Mouse (Mus musculus): ENCODE measurements around the gene Cd5l.
"Not testable (repeated sequence)": the region's sequence is repeated elsewhere in the genome, so short reads cannot be mapped to it uniquely, and the experiment has no call there.

Gene Cd5l

DNA sequence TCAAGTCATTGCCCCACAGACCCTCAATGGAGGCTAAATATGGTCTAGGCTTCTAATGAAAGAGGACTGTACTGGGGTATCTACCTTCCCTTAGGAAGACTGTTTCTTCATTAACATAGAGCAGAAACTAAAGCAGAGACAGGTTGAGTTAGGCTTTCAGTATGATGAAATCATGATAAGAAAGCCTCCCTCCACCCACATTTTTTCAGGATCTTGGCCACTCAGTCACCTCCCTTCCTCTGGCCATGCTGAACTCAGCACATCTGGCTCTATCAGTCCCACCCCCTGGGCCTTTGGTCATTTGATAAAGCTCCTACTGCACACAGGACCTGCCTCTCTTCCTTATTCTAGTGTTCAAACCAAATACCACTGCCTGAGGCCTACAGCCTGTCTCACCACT lies at the start of gene Cd5l:
Gene Cd5l, plus strand, starts transcription at position 301 of the 400 bp plus-strand sequence.
- DNase-seq: no peak

DNA sequence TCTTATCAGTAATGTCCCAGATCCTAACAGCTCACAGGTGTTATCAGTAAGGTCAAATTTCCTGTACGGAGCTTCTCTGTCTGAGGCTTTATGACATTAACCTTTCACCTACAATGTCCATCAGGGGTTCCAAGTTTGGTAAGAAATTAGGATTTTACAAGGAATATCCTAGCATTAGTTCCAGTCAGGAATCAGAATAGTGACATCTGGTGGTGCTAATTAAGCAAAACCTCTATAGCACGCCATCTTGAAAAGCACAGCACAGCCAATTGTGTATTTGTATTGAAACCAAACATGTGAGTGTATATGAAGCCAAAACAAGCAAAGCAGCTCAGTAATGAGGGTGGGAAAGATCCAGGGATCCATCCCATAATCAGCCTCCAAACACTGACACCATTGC lies 47.8 kb upstream of the Cd5l start:
- no peak for DNase-seq

DNA sequence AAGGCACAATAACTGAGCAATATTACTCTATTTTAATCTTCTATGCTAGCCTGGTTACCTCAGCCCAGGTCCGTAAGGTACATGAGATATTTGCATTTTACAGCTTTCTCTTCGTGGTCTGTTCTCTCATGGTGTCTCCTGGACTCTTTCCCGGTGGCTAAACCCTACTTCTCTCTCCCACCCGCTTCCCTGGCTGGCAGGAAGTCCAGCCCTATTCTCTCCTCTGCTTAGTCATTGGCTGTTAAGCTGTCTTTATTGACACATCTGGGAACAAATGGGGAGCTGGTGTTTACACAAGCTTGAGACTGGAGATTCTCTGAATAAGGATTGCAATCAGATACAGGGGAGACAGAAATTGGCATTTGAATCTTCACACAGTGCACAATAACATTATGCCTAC lies 35.1 kb upstream of the Cd5l start:
- no peak for DNase-seq

DNA sequence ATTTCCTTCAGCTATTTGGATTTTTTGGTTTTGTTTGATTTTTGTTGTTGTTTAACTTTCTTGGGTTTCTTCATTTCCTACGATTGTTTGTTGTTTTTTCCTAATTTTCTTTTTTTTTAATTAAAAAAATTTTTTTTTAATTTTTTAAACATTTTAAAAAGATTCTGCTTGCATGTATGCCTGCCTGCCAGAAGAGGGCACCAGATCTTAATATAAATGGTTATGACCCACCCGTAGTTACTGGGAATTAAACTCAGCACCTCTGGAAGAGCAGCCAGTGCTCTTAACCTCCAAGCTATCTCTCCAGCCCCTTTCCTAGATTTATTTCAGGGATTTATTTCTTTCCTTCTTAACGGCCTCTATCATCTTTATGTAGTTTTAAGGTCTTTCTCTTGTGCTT lies 33.9 kb upstream of the Cd5l start:
- DNase-seq: no peak

DNA sequence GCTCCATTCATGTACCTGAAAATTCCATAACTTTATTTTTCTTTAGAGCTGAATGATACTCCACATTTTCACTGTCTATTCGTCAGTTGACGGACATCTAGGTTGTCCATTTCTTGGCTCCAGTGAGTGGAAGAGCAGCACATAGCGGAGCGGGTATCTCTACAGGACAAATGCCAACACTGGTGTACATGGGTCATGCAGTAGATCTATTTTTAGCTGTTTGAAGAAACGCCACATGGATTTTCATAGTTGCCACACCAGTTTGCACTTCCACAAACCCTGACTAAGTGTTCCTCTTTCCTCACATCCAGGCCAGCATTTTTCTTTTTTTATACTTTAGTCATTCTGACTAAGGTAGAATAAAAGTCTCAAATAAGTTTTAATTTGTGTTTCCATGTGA lies 19.8 kb upstream of the Cd5l start:
- no peak for DNase-seq

DNA sequence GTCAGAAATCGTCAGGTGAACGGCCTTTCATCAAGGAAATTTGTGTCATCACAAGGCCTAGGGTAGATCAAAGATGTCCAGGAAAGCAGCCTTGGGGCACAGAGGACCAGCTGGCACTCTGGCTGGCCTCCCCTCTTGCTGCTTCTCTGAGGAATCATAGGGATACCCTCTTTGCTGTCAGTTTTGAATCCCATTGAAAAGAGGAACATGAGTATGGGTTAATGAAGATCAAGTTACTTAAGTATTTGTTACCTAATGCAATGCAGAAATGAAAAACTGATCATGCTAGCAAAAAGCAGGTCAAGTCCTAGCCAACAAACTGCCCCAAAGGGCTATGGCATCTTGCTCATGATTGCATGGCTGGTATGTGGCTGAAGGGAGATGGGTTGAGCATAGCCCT lies 6.7 kb upstream of the Cd5l start:
- not testable (repeated sequence) for DNase-seq

DNA sequence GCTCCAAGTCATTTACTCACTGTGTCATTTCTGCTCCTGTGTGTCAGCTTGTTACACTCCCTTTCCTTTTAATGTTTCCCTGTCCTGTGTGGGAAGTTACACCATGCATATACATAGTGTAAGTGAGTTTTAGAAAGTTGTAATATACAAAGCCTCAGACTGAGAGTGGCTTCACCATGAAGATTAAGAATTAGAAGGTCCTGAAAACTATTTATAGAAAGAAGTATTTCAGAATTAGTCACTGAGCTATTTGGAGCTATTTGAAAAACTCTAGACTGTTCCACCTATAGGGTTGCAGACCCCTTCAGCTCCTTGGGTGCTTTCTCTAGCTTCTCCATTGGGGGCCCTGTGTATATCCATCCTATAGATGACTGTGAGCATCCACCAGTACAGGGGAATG lies 1.5 kb downstream of the Cd5l start:
- no peak for DNase-seq

DNA sequence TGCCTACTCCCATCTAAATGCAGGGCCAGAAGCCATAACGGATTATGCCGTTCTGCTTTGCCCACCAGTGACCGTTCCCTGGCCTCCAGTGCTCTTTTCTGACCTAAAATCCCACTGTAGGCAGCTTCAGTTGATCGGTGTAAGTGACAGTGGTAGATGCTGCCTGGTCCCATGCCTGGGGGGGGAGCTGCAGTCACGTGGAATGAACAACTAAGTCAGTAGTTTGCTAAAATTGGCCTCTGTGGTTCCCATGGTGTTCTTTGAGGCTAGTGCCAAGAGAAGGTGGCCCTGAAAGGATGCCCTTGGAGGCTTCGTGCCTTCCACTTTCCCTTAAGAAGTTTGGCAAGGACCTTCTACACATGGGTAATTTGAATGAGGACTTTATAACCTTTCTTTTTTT lies 2.8 kb downstream of the Cd5l start:
- no peak for DNase-seq

DNA sequence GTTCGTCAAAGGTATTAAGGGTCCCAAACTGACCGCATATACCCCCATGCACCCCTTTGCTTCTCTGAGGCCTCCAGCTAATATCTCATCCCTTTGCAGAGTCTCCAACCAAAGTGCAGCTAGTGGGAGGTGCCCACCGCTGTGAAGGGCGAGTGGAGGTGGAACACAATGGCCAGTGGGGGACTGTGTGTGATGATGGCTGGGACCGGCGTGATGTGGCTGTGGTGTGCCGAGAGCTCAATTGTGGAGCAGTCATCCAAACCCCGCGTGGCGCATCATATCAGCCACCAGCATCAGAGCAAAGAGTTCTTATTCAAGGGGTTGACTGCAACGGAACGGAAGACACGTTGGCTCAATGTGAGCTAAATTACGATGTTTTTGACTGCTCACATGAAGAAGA lies 8.0 kb downstream of the Cd5l start:
- no peak for DNase-seq

DNA sequence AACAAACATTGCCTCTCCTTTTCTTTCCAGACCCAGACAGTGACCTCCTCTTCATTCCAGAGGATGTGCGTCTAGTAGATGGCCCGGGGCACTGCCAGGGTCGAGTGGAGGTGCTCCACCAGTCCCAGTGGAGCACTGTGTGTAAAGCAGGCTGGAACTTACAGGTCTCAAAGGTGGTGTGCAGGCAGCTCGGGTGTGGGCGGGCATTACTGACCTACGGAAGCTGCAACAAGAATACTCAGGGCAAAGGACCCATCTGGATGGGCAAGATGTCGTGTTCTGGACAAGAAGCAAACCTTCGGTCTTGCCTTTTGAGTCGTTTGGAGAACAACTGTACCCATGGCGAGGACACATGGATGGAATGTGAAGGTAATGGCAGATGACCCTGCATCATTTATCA lies 9.8 kb downstream of the Cd5l start:
- DNase-seq: no peak

DNA sequence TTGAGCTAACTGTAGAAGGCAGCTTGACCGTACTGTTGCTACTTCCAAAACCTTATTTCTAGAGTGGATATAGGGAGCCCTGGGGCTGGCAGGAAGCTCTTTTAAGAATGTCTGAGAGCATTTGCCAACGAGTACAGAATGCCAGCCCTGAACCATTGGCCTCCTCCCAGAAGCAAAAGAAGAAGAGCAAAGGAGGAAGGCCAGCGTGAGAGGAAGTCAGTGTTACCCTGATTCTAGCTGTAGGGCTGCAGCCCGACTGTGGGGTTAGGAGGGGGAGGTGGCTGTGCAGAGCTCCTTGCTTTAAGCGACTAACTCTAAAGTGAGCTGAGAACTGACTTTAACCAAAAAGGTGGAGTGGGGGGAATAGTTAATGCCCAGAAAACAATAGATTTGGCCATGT lies 11.5 kb downstream of the Cd5l start:
- DNase-seq: no peak

DNA sequence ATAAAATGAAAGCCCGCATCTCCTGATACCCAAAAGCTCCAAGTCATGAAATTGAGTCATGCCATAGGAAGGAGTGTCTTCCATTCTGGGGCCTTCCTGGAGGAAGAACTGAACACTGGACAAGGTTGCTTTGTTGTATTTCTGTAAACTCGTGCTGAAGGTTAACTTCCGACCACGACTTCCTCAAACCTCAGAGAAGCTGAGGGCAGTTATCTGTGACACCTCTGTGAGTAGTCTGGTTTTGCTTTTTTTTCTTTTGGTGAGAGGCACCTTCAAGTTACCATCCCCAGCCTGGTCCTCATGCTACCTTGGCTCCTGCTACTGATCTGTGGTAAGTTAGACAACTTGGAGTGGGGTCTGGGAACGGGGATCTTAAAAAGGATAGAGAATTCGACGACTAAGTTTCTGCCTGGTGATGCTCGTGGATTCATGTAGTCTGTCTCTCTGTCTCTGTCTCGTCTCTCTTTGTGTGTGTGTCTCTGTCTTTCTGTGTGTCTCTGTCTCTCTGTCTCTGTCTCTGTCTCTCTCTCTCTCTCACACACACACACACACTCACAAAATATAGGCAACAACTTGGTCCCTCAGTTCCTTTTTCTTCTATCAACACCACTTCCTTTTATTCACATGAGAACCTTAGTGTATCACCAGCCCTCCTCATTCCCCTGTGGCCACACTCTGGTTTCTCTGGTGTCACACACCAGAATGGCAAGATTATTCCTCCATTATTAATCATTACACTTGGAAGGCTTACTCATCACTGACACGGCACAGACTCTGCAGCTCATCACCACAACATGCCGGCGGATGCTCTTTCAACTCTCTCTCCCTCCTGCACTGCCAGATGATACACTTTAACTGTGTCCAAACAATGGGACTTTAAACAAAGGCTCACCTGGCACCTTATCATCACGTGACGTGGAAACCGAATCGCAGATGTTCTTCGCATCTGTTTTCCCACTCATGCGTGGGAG lies 18.8 kb downstream of the Cd5l start, which contains the start of gene Fcrl1:
Gene Fcrl1, plus strand, starts transcription at position 193 of the 971 bp plus-strand sequence.
- DNase-seq: no peak

DNA sequence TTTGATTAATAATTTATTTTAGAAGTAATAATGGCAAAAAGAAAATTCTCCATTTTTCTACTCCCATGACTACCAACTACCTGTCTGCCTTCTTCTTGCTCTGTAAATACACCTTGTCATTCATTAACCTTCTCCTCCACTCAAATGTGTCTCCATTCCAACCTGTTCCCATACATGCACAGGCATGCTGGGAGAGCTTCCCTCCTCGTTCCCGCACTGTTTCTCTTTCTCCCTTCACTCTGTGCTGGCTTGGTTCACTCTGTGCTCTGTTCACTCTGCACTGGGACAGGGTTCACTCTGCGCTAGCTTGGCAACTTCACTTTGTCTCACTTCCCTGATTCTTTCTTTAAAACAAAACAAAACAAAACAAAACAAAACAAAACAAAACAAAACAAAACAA lies 19.5 kb downstream of the Cd5l start:
- DNase-seq: no peak

DNA sequence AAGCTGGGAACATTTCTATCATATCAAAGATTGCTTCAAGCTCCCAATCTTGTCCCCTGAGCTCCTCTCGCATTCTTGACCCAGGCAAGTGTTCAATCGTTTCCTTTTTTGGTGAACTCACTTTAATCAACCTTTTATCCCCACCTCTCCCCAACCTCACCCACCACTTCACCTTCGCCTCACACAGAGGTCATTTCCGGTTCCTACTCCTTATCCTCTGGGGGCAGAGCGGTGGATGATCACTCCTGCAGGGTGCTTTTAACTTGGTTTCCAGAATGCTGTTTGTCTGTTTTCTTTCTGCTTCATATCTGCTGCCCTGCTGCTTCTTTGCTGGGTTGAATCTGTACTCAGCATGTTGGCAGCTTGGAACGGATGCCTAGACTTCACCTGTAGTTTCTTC lies 20.0 kb downstream of the Cd5l start:
- DNase-seq: no peak

DNA sequence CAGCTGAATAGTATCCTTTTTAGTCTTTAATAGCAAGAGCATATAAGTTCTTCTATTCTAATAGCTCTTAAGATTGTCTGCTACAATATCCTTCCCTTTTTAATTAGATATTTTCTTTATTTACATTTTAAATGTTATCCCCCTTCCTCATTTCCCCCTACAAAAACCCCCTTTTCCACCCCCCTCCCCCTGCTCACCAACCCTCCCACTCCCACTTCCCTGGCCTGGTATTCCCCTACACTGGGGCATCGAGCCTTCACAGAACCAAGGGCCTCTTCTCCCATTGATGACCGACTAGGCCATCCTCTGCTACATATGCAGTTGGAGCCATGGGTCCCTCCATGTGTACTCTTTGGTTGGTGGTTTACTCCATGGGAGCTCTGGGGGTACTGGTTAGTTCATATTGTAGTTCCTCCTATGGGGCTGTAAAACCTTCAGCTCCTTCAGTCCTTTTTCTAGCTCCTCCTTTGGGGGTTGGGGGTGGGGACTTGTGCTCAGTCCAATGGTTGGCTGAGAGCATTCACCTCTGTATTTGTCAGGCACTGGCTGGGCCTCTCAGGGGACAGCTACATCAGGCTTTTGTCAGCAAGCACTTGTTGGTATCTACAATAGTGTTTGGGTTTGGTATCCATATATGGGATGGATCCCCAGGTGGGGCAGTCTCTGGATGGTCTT lies 22.1 kb downstream of the Cd5l start:
- DNase-seq: not testable (repeated sequence)

DNA sequence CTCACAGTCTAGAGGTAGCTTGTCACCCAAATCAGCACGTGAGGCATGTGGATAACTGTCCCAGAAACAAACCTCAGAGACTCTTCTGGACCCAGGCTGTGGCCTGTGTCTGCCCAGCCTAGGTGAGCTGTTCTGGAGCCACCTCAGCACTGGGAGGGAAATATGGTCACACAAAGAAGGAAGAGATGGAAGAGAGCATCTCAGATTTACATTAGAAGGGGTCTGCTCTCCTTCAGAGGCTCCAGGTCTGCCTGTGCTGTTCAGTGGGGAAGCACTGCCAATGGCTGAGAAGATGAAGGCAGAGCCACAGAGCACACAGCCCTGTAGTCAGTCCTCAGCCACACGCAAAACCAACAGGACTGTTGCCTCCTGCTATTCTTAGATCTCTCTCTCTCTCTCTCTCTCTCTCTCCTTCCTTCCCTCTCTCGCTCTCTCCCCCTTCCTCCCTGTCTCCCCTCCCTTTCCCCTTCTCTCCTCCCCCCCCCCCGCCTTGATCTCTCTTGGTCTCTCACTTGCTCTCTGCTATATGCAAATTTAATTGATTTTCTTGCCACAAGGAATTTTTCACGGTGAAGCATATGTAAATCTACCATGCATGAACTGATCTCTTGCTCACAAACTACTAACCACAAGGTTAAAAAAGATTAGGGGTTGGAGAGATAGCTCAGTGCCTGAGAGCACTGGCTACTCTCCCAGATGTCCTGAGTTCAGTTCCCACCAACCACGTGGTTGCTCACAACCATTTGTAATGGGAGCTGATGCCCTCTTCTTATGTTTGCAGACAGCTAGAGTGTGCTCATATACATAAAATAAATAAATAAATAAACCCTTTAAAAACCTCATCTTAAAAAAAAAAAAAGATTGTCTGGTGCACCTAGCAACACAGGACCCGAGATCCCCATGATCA lies 24.4 kb downstream of the Cd5l start:
- DNase-seq: no peak

DNA sequence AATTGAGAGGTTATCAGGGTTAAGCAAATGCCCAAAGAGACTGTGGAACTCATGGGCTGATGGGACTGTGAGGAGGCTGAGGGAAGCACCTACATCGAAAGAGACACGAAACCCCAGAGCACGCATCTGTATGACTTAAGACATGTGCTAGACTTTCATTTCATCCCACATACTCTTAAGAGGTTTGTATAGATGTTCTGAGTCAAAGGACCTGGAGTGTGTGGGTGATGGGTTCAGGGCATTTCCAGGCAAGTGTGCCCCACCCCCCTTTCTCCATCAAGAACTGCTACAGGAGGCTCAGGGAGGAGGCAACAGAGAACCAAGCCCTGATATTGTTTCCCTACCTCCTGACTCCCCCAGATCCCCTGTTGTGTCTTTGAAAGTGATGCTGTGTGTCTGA lies 25.6 kb downstream of the Cd5l start:
- DNase-seq: no peak

DNA sequence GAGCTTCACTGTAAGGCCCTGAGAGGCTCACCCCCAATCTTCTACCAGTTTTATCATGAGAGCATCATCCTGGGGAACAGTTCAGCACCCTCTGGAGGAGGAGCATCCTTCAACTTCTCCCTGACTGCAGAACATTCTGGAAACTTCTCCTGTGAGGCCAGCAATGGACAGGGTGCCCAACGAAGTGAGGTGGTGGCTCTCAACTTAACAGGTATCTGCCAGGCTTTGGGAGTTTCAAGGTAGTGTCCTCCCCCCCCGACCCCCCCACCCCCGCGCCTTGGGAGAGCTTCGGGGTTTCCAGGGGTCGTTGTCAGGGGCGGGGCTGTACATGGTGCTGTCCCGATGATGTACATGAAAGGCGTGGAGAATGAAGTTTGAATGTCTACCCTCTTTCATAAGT lies 27.4 kb downstream of the Cd5l start:
- DNase-seq: no peak

DNA sequence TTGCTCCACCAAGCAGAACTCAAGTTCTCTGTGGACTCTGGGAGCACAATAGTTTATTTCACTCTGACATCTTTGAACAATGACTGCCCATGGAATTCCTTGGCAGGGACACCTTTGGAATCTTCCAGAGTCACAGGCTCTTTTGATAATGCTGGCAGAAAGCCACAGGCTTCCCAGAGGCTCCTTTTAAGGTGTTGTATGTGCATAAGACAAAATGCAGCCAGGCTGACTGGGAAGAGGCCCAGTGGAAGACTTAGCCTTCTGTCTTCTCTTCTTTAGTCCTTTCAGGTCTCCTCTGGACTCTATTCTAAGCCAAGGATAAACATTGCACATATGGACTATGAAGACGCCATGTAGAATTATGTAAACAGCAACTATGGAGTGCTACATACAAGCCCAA lies 33.3 kb downstream of the Cd5l start:
- DNase-seq: no peak

DNA sequence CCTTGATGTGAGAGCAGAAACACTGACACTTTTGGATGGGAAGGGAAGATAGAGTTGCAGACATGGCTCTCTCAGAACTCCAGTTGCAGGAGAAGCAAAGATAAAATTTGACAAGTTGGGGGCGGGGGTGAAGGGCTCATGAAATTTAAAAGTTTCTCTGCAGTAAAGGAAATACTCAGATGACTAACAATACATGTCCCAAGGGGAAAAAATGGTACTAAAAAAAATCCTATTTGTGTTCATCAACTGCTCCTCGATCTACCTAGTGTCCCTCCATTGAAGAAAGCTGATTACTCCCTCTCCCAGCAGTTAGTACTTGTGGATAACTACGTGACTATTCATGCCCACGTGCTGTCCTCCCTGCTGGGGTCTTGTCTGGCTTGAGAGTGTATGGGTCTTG lies 41.1 kb downstream of the Cd5l start:
- no peak for DNase-seq

DNA sequence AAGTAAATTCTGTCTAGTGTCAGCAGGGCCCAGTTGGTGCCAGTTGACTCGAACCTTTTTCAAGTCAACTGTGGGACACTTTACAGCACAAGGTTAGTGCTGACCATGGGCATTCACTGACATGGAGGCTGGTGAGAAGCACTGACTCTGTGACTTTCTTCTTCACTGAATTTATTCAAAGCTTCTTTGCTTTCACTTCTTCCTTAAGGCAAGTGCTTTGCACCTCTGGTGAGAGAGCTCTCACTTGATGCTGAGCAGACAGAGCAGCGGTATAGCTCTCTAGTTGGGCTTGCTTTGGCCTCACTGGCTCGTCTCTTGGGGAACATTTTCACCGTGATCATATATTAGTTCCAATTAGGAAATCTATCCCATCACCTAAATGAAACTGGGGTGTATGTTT lies 42.2 kb downstream of the Cd5l start:
- DNase-seq: no peak

DNA sequence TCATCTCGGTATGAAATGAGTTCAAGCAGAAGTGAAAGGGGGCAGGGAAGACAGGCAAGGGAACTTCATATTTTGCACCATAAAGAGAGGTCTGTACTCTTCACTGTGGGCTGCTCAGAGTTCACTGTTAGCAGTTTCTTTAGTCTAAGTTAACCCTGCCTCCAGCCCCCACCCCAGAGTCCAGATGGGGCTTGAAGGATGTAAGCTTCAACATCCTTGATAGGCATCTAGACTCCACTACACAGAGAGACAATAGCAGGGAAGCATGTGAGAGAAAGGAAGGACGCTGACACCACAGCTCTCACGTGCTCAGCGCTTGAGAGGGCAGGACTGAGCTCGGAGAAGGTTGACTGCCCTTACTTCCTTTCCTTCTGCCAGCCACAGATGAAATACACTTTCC lies 43.6 kb downstream of the Cd5l start:
- DNase-seq: peak; percentile 38

DNA sequence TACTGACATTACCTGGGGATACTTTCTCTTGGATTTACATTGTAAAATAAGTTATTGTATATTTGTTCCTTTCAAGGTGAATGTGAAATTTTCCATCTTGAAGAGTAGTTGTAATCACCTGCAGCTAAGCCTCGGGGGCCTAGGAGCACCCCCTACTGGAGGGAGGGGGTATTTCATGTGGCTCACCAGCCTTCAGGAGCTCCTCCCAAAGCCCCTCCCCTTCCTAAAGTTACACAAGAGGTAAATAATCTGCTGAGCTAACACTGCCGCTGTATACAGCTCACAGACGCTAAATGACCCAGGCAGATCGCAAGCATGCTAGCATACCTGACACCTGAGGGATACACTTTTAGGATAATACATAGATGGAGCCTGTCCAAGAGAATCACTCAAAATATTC lies 50.5 kb downstream of the Cd5l start:
- DNase-seq: peak; percentile 73
